Mouse (Mus musculus): ENCODE data around the gene 4930548H24Rik. TPM values are rescaled to one million over a fixed set of nuclear protein-coding genes. Genes with fewer than 3 reads are reported as not detected.
A peak's percentile ranks its signal among the peaks of the same experiment; 100 is the strongest.
"Not testable (repeated sequence)": the region's sequence is repeated elsewhere in the genome, so short reads cannot be mapped to it uniquely, and the experiment has no call there.

Gene 4930548H24Rik
- polyA plus RNA-seq, 1 experiment from 2014 or later: 0.16 TPM

DNA sequence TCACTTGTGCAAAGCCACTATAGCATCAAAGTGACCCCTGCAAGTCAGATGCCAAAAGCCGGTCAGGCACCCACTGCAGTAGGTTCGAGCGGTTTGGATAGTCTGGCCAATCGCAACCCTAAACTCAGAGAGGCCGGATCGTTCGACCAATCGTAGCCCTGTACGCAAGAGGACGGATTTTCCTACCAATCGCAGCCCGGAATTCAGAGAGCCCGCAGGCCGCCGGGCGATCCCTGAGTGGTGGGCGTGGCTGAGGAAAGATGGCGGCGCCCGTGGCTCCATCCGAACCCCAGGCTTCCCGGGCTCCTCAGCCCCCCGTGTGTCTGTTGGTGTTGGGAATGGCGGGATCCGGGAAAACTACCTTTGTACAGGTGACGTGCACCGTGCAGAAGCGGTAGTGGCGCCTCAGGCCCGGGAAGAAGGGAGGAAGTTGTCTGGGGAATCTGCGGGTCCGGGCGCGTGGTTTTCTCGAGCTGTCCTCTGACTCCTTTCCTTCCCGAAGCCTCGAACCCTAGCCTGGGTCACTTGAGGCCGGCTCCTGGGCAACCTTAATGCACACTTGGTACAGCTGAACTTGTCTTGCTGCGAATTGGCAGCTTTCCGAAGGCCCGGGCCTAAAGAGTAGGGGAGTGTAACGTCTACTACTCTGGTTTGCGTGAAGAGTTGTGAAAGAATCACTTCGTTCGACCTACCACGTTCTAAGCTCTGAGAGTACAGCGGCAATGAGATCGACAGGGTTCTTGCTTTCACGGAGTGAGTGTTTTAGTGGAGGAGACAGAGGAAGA is 9.2 kb downstream of the 4930548H24Rik start, which contains the start of gene Gpn1:
Gene Gpn1, plus strand, starts transcription at position 229 of the 785 bp plus-strand sequence.
- H3K27ac ChIP-seq (replicated peaks): peak within 1 kb of the TSS; percentile 83
- peak; percentile 93 for DNase-seq (ENCODE audit: low spot score)
- WGBS: under 1% methylated on average over 49 of the region's 49 CpGs

DNA sequence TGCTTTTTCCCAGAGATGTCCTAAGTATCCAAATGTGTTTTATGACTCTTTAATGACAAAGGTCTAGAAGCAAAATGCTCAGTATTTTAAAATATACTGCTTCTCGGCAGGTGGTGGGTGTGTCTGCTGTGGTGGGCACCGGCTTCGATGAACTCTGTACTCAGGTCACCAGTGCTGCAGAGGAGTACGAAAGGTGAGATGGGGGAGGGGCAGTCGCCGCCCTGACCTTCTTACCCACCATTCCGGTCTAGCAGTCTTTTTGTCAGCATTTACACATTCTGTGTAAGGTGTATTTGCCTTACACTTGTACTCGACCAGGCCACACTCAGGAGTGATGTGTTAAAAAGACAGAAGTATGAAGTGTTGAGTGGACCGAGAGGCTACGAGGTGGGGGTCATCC is 19.3 kb downstream of the 4930548H24Rik start:
- Histone ChIP-seq H3K27me3 (replicated peaks; ENCODE audit: low read depth, poor library complexity, severe bottlenecking) (no peaks in the 10 kb centered on the region), H3K9me3 (no peaks in the 10 kb centered on the region), H3K27ac (replicated peaks) (no peak overlapping the region), H3K4me3 (no peak overlapping the region), H3K36me3 (replicated peaks) (peaks cover 99% of the 10 kb centered on the region), H3K4me1 (no peaks in the 10 kb centered on the region)
- 93% methylated on average over 10 of the region's 10 CpGs for WGBS
- DNase-seq (ENCODE audit: low spot score): no peak

More for the DNA sequence above, 9.2 kb downstream of the 4930548H24Rik start, which contains the start of gene Gpn1:
- H3K27me3 ChIP-seq (replicated peaks; ENCODE audit: low read depth, poor library complexity, severe bottlenecking): no peaks in the 10 kb centered on the region
- peak within 1 kb of the TSS; percentile 78 for H3K4me3 ChIP-seq
- peaks cover 9% of the 10 kb centered on the region for H3K4me1 ChIP-seq
- H3K9me3 ChIP-seq: 0 out of 2 replicates have a peak, but pooled peaks cover 3% of the 10 kb centered on the region
- peaks cover 38% of the 10 kb centered on the region for H3K36me3 ChIP-seq (replicated peaks)

DNA sequence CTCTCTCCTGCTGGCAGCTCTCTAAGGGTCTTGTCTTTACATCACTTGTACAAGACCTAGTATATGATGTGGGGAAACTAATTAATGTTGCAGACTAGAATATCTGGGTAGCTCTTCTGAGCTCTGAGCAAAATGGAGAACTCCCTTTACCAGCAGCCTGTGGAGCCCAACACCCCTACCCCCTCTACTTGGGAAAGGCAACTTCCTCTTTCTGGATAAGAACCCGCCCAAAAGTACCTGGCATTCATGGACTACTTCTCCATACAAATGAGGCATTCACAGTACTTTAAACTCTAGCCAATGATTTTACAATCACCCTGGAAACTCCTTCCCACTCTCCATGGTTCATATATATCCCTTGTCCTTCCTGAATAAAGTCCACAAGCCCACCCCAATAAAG is 26.9 kb downstream of the 4930548H24Rik start:
- WGBS: 83% methylated on average over 1 of the region's 1 CpGs
- H3K4me3 ChIP-seq: no peak overlapping the region
- no peak for DNase-seq (ENCODE audit: low spot score)
- H3K4me1 ChIP-seq: no peaks in the 10 kb centered on the region
- H3K27me3 ChIP-seq (replicated peaks; ENCODE audit: low read depth, poor library complexity, severe bottlenecking): no peaks in the 10 kb centered on the region
- no peaks in the 10 kb centered on the region for H3K9me3 ChIP-seq
- H3K27ac ChIP-seq (replicated peaks): no peak overlapping the region
- peaks cover 99% of the 10 kb centered on the region for H3K36me3 ChIP-seq (replicated peaks)

DNA sequence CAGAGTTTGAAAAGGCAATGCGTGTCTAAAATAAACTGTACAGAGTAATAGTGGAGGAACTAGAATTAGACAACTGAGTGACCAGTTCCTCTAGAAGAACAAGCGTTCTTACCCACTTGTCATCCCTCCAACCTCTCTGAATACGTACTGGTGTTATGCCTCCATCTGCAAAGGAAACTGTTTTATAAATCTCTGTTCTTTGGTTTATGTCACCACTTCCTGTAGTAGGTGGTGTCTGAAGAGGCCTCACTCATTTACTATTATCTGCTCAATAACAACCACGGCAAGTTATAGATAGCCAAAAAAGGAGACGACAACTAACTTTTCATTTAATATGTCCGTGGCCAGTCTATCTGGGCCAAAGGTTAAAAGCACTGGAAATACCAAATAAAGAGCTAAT is 35.0 kb downstream of the 4930548H24Rik start:
- Histone ChIP-seq H3K4me3 (no peak overlapping the region), H3K27ac (replicated peaks) (no peak overlapping the region), H3K4me1 (peaks cover 2% of the 10 kb centered on the region), H3K9me3 (no peaks in the 10 kb centered on the region), H3K36me3 (replicated peaks) (peaks cover 71% of the 10 kb centered on the region), H3K27me3 (replicated peaks; ENCODE audit: low read depth, poor library complexity, severe bottlenecking) (no peaks in the 10 kb centered on the region)
- no peak for DNase-seq (ENCODE audit: low spot score)
- WGBS: 94% methylated on average over 6 of the region's 6 CpGs

DNA sequence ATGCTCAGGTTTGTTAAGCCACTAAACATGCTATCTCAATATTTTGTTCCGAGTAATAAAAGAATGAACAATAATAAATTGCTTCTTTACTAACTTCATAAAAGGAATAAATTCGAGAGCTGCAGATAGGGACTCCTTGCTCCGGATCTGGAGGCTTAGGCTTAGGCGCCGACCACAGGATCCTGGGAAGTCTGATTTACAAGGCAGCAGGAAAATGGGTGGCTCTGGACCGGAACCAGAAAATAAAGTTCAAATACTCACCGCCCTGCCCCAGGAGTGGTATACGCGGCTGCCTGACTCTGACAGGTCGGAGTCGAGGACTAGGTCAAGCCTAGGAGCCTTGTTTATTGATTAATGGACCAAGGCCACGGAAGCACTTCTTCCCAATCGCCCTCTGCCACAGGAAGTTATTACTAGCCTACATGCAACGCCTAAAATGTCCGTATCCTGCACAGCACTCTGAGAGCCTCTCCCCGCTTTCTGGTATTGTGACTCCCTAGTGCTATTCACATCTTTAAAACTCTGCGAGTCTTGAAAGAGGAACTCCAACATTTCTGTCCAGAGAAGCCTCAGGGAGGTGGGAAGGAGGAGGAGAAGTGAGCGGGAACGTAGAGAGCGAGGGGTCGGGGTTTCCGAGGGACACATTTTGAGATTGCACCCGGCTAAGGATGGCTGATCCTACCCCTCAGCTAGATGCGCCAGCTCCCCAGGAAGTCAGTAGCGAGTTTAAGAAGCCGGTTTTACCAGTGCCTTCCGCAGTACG is 41.0 kb downstream of the 4930548H24Rik start, which contains the start of gene Slc4a1ap:
Gene Slc4a1ap, plus strand, starts transcription at position 642 of the 763 bp plus-strand sequence.
- peak within 1 kb of the TSS; percentile 93 for H3K27ac ChIP-seq (replicated peaks)

DNA sequence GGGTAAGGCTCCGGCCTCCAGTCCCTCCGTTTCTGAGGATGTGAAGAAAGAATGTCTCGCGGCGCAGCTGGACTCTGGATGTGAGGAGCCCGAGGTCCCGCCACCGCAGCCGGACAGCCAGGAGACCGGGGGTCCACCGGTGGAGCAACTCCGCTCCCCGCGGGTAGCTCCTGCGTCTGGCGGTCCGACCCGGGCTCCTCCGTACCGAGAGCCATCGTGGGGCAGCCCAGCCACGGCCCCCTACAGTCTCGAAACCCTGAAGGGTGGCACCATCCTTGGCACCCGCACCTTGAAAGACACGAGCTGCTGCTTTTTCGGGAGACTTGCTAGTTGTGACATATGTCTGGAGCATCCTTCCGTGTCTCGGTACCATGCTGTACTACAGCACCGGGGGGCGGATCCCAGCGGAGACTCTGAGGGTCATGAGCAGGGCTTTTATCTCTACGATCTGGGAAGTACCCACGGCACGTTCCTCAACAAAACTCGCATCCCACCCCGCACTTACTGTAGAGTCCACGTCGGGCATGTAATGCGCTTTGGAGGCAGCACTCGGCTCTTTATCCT is 41.7 kb downstream of the 4930548H24Rik start:
- peaks cover 46% of the 10 kb centered on the region for H3K36me3 ChIP-seq (replicated peaks)
- WGBS: 4% methylated on average over 40 of the region's 40 CpGs
- peak overlapping the region; percentile 93 for H3K27ac ChIP-seq (replicated peaks)
- no peak for DNase-seq (ENCODE audit: low spot score)
- H3K9me3 ChIP-seq: no peaks in the 10 kb centered on the region
- no peaks in the 10 kb centered on the region for H3K27me3 ChIP-seq (replicated peaks; ENCODE audit: low read depth, poor library complexity, severe bottlenecking)
- H3K4me3 ChIP-seq: peak overlapping the region; percentile 99
- H3K4me1 ChIP-seq: peaks cover 20% of the 10 kb centered on the region

More for the DNA sequence above, 41.0 kb downstream of the 4930548H24Rik start, which contains the start of gene Slc4a1ap:
- Histone ChIP-seq H3K36me3 (replicated peaks) (peaks cover 46% of the 10 kb centered on the region), H3K9me3 (no peaks in the 10 kb centered on the region), H3K27me3 (replicated peaks; ENCODE audit: low read depth, poor library complexity, severe bottlenecking) (no peaks in the 10 kb centered on the region), H3K4me3 (peak within 1 kb of the TSS; percentile 99), H3K4me1 (peaks cover 20% of the 10 kb centered on the region)
- under 1% methylated on average over 28 of the region's 28 CpGs for WGBS
- peak; percentile 79 for DNase-seq (ENCODE audit: low spot score)

DNA sequence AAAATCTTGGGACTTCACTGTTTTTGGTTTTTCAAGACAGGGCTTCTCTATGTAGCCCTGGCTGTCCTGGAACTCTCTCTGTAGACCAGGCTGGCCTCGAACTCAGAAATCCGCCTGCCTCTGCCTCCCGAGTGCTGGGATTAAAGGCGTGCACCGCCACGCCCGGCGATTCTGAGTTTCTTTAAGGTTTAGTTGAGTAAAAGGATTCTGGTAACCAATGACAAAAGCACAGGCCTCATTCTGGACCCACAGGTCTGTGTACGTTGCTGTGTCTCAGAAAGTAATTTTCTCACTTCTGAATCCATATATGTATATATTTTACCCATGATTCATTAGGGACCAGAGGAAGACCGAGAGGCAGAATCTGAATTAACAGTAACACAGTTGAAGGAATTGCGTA is 42.2 kb downstream of the 4930548H24Rik start, which contains the start of gene Supt7l:
Gene Supt7l, minus strand, starts transcription at position 101 of the 400 bp plus-strand sequence.
- not testable (repeated sequence) for H3K27me3 ChIP-seq (replicated peaks; ENCODE audit: low read depth, poor library complexity, severe bottlenecking); DNase-seq (ENCODE audit: low spot score); H3K9me3 ChIP-seq
- WGBS: 82% methylated on average over 11 of the region's 11 CpGs
- Histone ChIP-seq H3K4me1 (peaks cover 20% of the 10 kb centered on the region), H3K4me3 (peak within 1 kb of the TSS; percentile 99), H3K27ac (replicated peaks) (peak within 1 kb of the TSS; percentile 93), H3K36me3 (replicated peaks) (peaks cover 46% of the 10 kb centered on the region)

DNA sequence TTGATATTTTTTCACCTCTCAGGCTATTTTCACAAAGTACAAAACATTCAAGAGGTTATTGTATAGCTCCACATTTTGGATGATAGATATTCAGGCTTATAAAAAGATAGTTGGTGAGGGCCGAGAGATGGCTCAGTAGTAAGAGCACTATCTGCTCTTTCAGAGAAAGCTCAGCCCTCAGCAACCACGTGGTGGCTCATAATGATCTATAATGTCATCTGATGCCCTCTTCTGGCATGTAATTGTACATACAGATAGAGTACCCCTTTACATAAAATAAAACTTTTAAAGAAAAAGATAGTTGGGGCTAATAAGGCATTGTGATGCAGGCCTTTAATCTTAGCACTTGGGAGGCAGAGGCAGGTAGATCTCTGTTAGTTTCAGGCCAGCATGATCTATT is 43.0 kb downstream of the 4930548H24Rik start:
- Histone ChIP-seq H3K27ac (replicated peaks) (no peak overlapping the region), H3K4me1 (peaks cover 20% of the 10 kb centered on the region), H3K4me3 (peak overlapping the region; percentile 99; the same call in 1 of the 2 replicates), H3K9me3 (no peaks in the 10 kb centered on the region), H3K27me3 (replicated peaks; ENCODE audit: low read depth, poor library complexity, severe bottlenecking) (no peaks in the 10 kb centered on the region), H3K36me3 (replicated peaks) (peaks cover 51% of the 10 kb centered on the region)
- 68% methylated on average over 2 of the region's 2 CpGs for WGBS
- no peak for DNase-seq (ENCODE audit: low spot score)

DNA sequence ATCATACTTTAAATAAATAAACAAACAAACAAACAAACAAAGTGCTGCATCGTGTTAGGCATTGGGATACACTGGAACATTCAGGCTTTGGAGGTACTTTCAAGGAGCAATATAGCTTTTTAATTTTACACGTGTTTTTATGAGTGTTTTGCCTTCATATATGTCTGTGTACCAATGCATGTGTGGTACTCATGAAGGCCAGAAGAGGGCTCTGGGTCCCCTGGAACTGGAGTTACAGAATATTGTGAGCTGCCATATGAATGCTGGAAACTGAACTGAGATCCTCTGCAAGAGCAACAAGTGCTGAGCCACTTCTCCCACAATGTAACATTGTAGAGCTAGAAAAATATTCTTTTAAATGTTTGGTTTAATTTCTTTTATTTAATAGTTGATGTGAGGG is 49.7 kb downstream of the 4930548H24Rik start:
- H3K4me1 ChIP-seq: no peaks in the 10 kb centered on the region
- WGBS: 91% methylated on average over 2 of the region's 2 CpGs
- H3K27me3 ChIP-seq (replicated peaks; ENCODE audit: low read depth, poor library complexity, severe bottlenecking): no peaks in the 10 kb centered on the region
- no peak overlapping the region for H3K4me3 ChIP-seq
- peaks cover 97% of the 10 kb centered on the region for H3K36me3 ChIP-seq (replicated peaks)
- no peak for DNase-seq (ENCODE audit: low spot score)
- H3K9me3 ChIP-seq: no peaks in the 10 kb centered on the region
- H3K27ac ChIP-seq (replicated peaks): no peak overlapping the region

Other genes starting within 250 kb of the 4930548H24Rik start
- gene Nrbp1, start 244.9 kb upstream of the 4930548H24Rik start, polyA plus RNA-seq (2016; fragmentation: Nextera tagmentation; extraction: Ambion mirVana): 140 and 143 TPM in 2 replicates
- 0.40 TPM in 1 of 2 replicates, not detected in the other for gene Gm9970, start 244.5 kb upstream of the 4930548H24Rik start, polyA plus RNA-seq (2016; fragmentation: Nextera tagmentation; extraction: Ambion mirVana)
- 16.8 and 21.2 TPM in 2 replicates for gene Krtcap3, start 234.0 kb upstream of the 4930548H24Rik start, polyA plus RNA-seq (2016; fragmentation: Nextera tagmentation; extraction: Ambion mirVana)
- 37.3 and 39.2 TPM in 2 replicates for gene Ift172, start 194.6 kb upstream of the 4930548H24Rik start, polyA plus RNA-seq (2016; fragmentation: Nextera tagmentation; extraction: Ambion mirVana)
- 54.6 and 57.1 TPM in 2 replicates for gene Fndc4, start 189.7 kb upstream of the 4930548H24Rik start, polyA plus RNA-seq (2016; fragmentation: Nextera tagmentation; extraction: Ambion mirVana)
- gene Gckr, start 188.3 kb upstream of the 4930548H24Rik start, polyA plus RNA-seq (2016; fragmentation: Nextera tagmentation; extraction: Ambion mirVana): 0.19 and 0.29 TPM in 2 replicates
- 76.5 and 77.9 TPM in 2 replicates for gene Zfp512, start 33.3 kb upstream of the 4930548H24Rik start, polyA plus RNA-seq (2016; fragmentation: Nextera tagmentation; extraction: Ambion mirVana)
- 110 and 113 TPM in 2 replicates for gene Gpn1, start 9.0 kb downstream of the 4930548H24Rik start, polyA plus RNA-seq (2016; fragmentation: Nextera tagmentation; extraction: Ambion mirVana)
- gene Slc4a1ap, start 41.3 kb downstream of the 4930548H24Rik start, polyA plus RNA-seq (2016; fragmentation: Nextera tagmentation; extraction: Ambion mirVana): 32.2 and 33.1 TPM in 2 replicates
- 29.3 and 29.6 TPM in 2 replicates for gene Supt7l, start 42.1 kb downstream of the 4930548H24Rik start, polyA plus RNA-seq (2016; fragmentation: Nextera tagmentation; extraction: Ambion mirVana)
- gene Mrpl33, start 111.2 kb downstream of the 4930548H24Rik start, polyA plus RNA-seq (2016; fragmentation: Nextera tagmentation; extraction: Ambion mirVana): 237 and 243 TPM in 2 replicates
- gene Rbks, start 211.9 kb downstream of the 4930548H24Rik start, polyA plus RNA-seq (2016; fragmentation: Nextera tagmentation; extraction: Ambion mirVana): 4.1 and 4.9 TPM in 2 replicates
- gene Babam2, start 211.9 kb downstream of the 4930548H24Rik start, polyA plus RNA-seq (2016; fragmentation: Nextera tagmentation; extraction: Ambion mirVana): 47.0 and 51.7 TPM in 2 replicates